Mouse (Mus musculus) kidney, adult 18-20 months (tissue): ENCODE measurements around the gene Creb1.

Experiments
- DNase-seq: peaks from one replicate; pipeline ENCODE4 v3.0.0; 2021

Gene Creb1

GRCm38 (mm10) chr1:64532589-64533470 lies at the start of gene Creb1:
Gene Creb1, plus strand, starts transcription at chr1:64532645.
- DNase-seq: peak; percentile 98

- DNase-seq: no peak
Measured at GRCm38 (mm10) chr1:64488521-64489029, 43.9 kb upstream of the Creb1 start.

DNA sequence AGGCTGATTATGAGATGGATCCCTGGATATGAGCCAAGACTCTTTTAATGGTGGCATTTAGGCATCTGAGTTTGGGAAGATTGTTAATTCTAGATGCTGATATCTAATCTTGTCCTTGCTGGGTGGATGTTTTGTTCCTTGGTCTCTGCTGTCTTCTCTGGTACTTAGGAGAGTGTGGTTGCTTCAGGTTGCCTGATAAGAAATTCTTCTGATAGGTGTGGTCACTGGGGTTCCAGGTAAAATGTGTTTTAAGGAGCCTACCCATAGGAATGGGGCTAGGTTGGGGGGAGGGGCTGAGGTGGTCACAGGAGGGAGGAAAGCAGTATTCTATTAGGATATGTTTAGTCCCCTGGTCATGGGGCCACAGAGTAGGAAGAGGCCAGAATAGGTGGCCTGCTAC lies 35.6 kb upstream of the Creb1 start:
- DNase-seq: no peak

- no peak for DNase-seq
Measured at GRCm38 (mm10) chr1:64501382-64502140, 30.9 kb upstream of the Creb1 start.

- DNase-seq: no peak
Measured at GRCm38 (mm10) chr1:64508479-64509096, 23.9 kb upstream of the Creb1 start.

DNA sequence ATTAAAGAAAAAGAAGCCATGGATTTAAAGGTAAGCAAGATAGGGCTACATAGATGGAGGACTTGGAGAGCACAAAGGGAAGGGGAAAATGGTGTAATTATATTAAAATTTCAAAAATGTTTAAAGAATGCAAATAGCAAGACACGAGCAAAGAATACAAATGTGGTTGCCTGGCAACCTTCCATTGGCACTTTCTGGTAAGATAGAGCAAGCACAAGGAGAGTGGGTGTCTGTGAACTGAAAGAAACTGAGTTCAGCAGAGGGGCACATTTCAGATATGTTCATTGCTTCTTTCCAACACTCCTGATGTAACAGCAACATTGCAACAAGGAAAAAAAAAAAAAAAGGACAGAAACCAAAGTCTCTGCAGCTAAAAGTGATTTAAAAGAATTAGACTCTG lies 22.8 kb upstream of the Creb1 start:
- no peak for DNase-seq

- no peak for DNase-seq
Measured at GRCm38 (mm10) chr1:64514184-64514583, 18.3 kb upstream of the Creb1 start.

DNA sequence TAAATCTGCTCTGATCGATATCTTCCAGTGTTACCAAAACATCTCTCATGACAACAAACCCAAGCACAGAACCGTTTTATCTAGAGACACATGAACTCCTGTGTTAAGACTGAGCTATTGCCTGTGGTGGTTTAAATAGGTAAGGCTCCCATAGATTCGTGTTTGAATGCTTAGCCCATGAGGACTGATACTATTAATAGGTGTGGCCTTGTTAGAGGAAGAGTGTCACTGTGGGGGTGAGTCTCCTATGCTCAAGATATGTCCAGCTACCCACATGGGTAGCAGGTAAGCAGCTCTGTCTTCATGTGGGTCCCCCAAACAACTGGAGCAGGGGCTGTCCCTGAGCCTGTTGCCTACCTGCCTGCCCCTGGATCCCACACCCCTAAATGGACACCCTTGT lies 15.9 kb upstream of the Creb1 start:
- DNase-seq: no peak

GRCm38 (mm10) chr1:64518480-64518879 lies 14.0 kb upstream of the Creb1 start:
- DNase-seq: no peak

DNA sequence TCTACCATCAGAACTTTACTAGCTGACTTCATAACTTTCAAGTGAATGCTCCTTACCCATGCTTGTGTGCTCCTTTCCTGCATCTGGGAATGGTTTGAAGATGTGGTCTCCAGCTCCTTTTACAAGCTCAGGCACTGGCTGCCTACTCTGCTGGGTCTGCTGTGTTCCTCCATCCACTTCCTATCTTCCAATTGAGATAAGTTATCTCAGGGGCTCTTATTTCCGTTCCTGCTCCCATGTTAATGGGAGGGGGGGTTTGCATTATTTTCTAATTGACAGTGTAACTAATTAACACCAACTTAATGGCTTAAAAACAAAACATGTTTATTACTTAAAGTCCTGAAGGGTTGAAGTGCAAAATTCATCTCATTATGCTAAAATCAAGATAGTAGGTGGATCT lies 13.1 kb upstream of the Creb1 start:
- DNase-seq: no peak

GRCm38 (mm10) chr1:64519901-64520300 lies 12.5 kb upstream of the Creb1 start:
- DNase-seq: no peak

DNA sequence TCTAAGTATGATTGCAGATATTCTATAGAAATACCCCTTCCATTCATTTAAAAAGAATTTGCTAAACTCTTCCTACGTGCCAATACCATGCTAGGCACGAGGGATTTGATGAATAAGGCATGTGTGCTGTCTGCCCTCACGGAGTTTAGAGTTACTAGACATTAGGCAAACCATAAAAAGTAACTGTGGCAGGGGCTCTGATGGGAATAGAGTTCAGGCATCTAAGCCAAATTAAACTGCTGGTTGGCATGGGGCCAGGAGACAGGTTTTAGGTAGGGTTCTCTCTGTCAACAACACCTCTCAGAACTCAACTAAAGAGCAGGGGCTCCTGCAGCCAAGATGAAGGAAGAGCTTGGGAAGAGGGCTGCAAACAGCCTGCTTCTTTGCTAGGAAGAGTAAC lies 10.7 kb upstream of the Creb1 start:
- no peak for DNase-seq

- DNase-seq: no peak
Measured at GRCm38 (mm10) chr1:64522637-64523036, 9.8 kb upstream of the Creb1 start.

DNA sequence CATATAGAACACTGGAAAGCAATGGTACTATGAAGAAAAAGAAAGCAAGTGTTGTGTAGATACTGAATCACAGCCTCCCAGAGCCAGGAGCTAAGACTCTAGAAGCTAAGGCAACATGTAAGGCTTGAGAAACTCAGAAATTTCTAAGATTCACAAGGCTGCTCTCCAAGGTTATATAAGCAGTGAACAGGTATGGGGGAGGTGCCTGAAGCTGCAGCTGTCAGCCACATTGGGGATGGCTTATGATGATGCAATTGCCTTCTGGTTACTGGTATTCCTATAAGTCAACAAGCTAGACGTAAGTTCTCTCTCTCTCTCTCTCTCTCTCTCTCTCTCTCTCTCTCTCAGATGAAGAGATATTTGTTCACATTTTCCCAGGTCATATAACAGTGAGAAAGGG lies 9.3 kb upstream of the Creb1 start:
- DNase-seq: no peak

DNA sequence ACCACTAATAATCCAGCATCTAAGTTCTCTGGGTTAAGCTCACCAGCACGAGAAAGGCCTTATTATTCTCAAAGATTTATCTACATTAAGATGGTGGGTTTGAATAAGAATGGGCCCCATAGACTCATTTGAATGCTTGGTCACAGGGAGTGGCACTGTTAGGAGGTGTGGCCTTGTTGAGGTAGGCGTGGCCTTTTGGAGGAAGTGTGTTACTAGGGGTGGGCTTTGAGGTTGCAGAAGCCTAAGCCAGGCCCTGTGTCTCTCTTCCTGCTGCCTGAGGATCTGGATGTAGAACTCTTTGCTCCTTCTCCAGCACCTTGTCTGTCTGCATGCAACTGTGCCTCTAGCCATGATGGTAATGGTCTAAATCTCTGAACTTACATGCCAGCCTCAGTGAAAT lies 7.8 kb upstream of the Creb1 start:
- DNase-seq: no peak

DNA sequence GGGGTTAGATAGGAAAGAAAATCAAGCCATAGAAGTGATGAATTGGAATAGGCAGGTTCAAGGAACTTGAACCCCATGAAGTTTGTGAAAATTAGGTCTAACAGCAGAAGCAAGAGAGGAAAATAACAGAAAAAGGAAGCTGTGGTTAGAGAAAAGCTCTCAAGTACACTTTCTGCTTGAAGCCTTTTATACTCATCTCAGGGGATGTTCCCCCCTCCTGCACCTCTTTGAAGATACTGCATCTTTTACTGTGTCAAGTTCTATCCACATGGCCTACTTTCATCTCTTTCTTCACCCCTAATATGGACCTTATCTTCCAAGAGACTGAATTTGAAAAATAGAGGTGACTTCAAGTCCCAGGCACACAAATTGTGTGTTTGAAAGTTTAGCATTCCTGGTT lies 4.8 kb upstream of the Creb1 start:
- DNase-seq: no peak

DNA sequence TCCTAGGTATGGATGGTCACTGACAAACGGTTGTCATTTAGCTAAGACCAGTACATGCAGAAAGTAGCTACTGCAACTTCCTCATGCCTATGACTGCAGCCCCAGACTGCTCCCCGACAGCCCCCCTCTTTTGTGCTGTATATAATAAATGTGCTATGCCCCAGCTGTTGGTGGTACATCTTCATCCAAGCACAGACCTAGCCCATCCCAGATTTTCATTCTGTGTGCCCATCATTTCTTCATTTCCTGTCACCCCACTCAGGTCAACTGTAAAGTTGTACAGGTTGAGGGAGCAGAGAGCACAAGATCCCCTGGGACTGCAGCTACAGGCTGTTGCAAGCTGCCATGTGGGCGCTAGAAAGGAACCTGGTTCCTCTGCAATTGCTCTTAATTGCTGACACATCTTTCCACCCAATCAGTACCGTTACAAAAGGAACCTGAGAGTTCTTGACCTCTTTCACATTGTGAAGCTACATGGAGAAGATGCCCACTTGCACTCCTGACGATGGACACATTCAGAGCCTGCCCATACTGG lies 2.6 kb upstream of the Creb1 start:
- no peak for DNase-seq

- no peak for DNase-seq
Measured at GRCm38 (mm10) chr1:64531548-64531947, 897 bp upstream of the Creb1 start.

DNA sequence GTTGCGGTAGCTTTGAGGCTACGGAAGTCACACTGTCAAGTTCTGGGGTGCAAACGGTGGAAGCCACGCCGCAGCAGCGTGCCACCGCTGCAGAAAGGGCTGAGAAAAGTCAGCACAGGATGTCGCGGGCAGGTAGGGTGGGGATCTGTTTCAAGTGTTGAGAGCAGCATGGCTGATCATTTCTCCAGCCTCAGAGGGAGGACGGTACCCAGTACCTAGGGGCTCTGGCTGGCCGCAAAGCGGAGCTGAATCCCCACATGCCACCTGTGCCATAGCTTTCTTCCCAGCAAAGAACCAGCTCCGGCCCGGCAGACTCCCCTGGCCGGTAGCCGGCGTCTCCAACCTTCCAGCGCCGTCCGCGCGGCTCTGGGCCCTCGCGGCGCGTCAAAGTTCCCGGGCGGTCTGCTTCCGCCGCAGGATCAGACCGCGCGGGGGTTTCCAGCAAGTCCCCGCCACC lies 350 bp upstream of the Creb1 start:
- DNase-seq: no peak

DNA sequence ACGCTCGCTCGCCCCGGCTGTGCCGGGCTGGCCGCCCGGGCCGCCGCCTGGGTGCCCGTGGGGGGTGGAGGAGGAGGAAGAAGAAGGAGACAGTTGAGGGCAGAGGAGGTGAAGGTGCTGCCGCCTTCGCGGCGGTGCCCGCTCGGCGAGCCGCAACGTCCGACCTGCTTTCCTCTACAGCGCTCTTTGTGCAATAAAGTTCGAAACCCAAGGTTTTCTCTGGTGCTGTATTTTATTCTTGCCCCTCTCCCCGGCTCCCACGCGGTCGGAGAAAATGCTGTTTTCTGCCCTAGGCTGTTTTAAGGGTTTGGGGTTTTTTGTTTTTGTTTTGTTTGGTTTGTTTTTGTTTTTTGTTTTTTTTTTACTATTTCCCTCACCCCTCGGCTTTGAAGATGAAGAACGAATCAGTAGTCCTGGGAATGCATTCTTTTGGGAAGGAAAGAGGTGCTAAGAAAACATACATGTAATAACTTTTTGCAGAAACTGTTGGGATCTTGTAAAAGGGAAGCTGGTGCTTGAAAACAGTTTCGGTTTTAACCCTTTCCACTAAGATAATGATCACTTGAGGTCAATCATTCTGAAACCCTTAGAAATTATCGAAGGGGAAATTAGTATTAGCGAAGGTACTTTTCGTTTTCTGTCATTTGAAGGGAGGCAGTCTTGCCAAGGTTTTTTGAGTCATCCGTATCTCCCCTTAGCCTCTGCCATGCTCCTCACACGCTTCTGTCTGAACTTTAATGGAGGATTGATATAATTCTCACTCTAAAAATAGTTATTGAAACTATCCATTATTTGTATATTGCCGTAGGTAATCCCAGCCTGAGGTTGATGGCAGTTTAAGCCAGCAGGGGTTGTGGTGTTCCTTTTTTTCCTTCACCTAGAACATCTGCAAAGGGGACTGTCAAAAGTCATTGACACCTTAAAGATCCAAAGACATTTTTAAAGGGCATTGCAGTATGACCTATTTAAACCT lies 1.3 kb downstream of the Creb1 start:
- peak; percentile 63 for DNase-seq

- no peak for DNase-seq
Measured at GRCm38 (mm10) chr1:64538837-64539367, 6.5 kb downstream of the Creb1 start.

- no peak for DNase-seq
Measured at GRCm38 (mm10) chr1:64543750-64544149, 11.3 kb downstream of the Creb1 start.
